Mouse (Mus musculus): ENCODE data around the gene Mertk.

DNA sequence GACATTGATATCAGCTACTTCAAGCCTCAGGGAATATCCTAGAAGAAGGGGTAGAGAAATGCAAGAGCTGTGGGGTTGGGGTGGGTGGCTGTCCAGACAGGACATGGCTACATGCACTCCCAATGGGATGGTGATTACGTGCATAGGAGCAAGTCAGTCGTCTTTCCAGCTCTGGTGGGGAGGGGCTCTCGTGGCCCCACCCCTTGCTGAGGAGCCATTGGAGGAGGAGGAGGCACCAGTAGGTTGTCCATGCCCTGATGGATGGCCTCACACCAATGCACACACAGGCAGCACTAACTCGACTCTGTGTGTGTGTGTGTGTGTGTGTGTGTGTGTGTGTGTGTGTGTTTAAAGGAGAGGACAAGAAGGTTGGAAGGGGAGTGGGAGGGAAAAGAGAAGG, 106.6 kb downstream of the Mertk start:
- no peak for TF ChIP-seq POLR2A (IDR thresholded peaks at IDR 0.05; ENCODE audit: borderline replicate concordance, insufficient read depth, low read length)
- no peak for TF ChIP-seq CTCF (IDR thresholded peaks at IDR 0.05; ENCODE audit: borderline replicate concordance, insufficient read depth, low read depth, low read length)
